Mouse (Mus musculus) heart, postnatal 14 days (tissue): ENCODE results near the gene Spint3. TPM values are rescaled to one million over a fixed set of nuclear protein-coding genes. Genes with fewer than 3 reads are reported as not detected.
"Not testable (repeated sequence)": the region's sequence is repeated elsewhere in the genome, so short reads cannot be mapped to it uniquely, and the experiment has no call there.

Source experiments
- DNase-seq, 2 experiments: peaks; one replicate each; pipeline ENCODE4 v3.0.0; 2021 to 2022
- intact Hi-C: fragments of 180-260 bp; cut with DNase I; formaldehyde crosslinking; loops from one replicate; pipeline ENCODE4 v1.15.1; 2025
- long read RNA-seq, 2 experiments: library from polyadenylated mRNA; stranded (forward); transcript quantifications; one replicate each; pipeline ENCODE4 v2.0.0; 2021
- total RNA-seq, 2 experiments: library from RNA; stranded (reverse); gene quantifications; 2 replicates each; pipeline ENCODE4 v1.2.3; 2021

The Spint3 gene
- not detected for total RNA-seq
- long read RNA-seq, experiment 1 = 0 reads
- long read RNA-seq, experiment 2 = 0 reads

- intact Hi-C loops, DNase-seq: not testable (repeated sequence)
Measured at GRCm38 (mm10) chr2:164573359-164573758, at the start of gene Spint3. TSS of gene Spint3 (minus strand) at chr2:164573459.

GRCm38 (mm10) chr2:164621775-164622174, 48.5 kb upstream of the Spint3 start:
- intact Hi-C loops = no loop called here
- DNase-seq = no peak

- intact Hi-C loops = no loop called here
- DNase-seq = no peak
Measured at GRCm38 (mm10) chr2:164619050-164619449, 45.8 kb upstream of the Spint3 start.

GRCm38 (mm10) chr2:164615386-164615785, 42.1 kb upstream of the Spint3 start:
- DNase-seq = no peak
- intact Hi-C loops = no loop called here

- intact Hi-C loops = not testable (repeated sequence)
- peak; percentile 64 for DNase-seq
Measured at GRCm38 (mm10) chr2:164613471-164613870, 40.2 kb upstream of the Spint3 start, which contains the start of the genes Wfdc6b and Wfdc8. TSS of gene Wfdc6b (plus strand) at chr2:164613522. TSS of gene Wfdc8 (minus strand) at chr2:164613626.

GRCm38 (mm10) chr2:164608781-164609180, 35.5 kb upstream of the Spint3 start:
- intact Hi-C loops = no loop called here
- DNase-seq = no peak

- intact Hi-C loops = no loop called here
- DNase-seq = no peak
Measured at GRCm38 (mm10) chr2:164604411-164604810, 31.2 kb upstream of the Spint3 start.

GRCm38 (mm10) chr2:164603482-164603881, 30.2 kb upstream of the Spint3 start:
- intact Hi-C loops = no loop called here
- no peak for DNase-seq

GRCm38 (mm10) chr2:164600179-164600578, 26.9 kb upstream of the Spint3 start:
- intact Hi-C loops = no loop called here
- no peak for DNase-seq

GRCm38 (mm10) chr2:164593494-164593893, 20.2 kb upstream of the Spint3 start, which contains the start of gene Eppin:
TSS of gene Eppin (minus strand) at chr2:164593594.
- no peak for DNase-seq
- intact Hi-C loops = loop anchor here (5.0 kb wide), 1 partner anchor 204 kb away; no protein-coding TSS in a partner anchor

GRCm38 (mm10) chr2:164592014-164592413, 18.8 kb upstream of the Spint3 start:
- intact Hi-C loops = loop anchor here (1.0 to 5.0 kb wide), 2 partner anchors 134 to 205 kb away; no protein-coding TSS in a partner anchor

GRCm38 (mm10) chr2:164585025-164585725, 11.9 kb upstream of the Spint3 start, which contains the start of gene Wfdc6a:
TSS of gene Wfdc6a (minus strand) at chr2:164585447.
- intact Hi-C loops = not testable (repeated sequence)

More at GRCm38 (mm10) chr2:164592014-164592413, 18.8 kb upstream of the Spint3 start:
- DNase-seq = peak in 1 of 2 experiments; percentile 37

GRCm38 (mm10) chr2:164567460-164567859, 5.8 kb downstream of the Spint3 start:
- intact Hi-C loops = no loop called here
- no peak for DNase-seq

More at GRCm38 (mm10) chr2:164585025-164585725, 11.9 kb upstream of the Spint3 start, which contains the start of gene Wfdc6a:
- peak; percentile 47 for DNase-seq

- intact Hi-C loops = no loop called here
- no peak for DNase-seq
Measured at GRCm38 (mm10) chr2:164566997-164567396, 6.3 kb downstream of the Spint3 start.

GRCm38 (mm10) chr2:164564346-164564745, 8.9 kb downstream of the Spint3 start:
- intact Hi-C loops = no loop called here
- DNase-seq = no peak

- intact Hi-C loops = no loop called here
Measured at GRCm38 (mm10) chr2:164563339-164564038, 9.8 kb downstream of the Spint3 start.

GRCm38 (mm10) chr2:164562391-164563188, 10.7 kb downstream of the Spint3 start, which contains the start of gene Wfdc2:
TSS of gene Wfdc2 (plus strand) at chr2:164562413.
- DNase-seq = no peak
- intact Hi-C loops = no loop called here

More at GRCm38 (mm10) chr2:164563339-164564038, 9.8 kb downstream of the Spint3 start:
- DNase-seq = peak in 1 of 2 experiments; percentile 34

- intact Hi-C loops = no loop called here
- DNase-seq = no peak
Measured at GRCm38 (mm10) chr2:164560106-164560505, 13.2 kb downstream of the Spint3 start.

- no peak for DNase-seq
- intact Hi-C loops = no loop called here
Measured at GRCm38 (mm10) chr2:164558991-164559645, 14.1 kb downstream of the Spint3 start.

- intact Hi-C loops = no loop called here
- DNase-seq = no peak
Measured at GRCm38 (mm10) chr2:164558426-164558825, 14.8 kb downstream of the Spint3 start.
